Mouse (Mus musculus) megakaryocyte, embryonic 14.5 days (primary cell): ENCODE results near the gene Lysmd4.

Source experiments
- FLI1 ChIP-seq: IDR thresholded peaks from 2 replicates; pipeline ENCODE4 v1.6.1; 2012; ENCODE audit warnings: low read length, inconsistent platforms, mixed read lengths
- GATA1 ChIP-seq: IDR thresholded peaks from 3 replicates; pipeline ENCODE4 v1.6.1; 2012; ENCODE audit warnings: mixed read lengths, low read length, inconsistent platforms, borderline replicate concordance

GRCm38 (mm10) chr7:67225943-67226625, 3.7 kb downstream of the Lysmd4 start:
- no peak for TF ChIP-seq GATA1
- TF ChIP-seq FLI1 = no peak
